Mouse (Mus musculus) megakaryocyte, embryonic 14.5 days (primary cell): ENCODE measurements around the gene Dnajc5. TPM values are rescaled to one million over a fixed set of nuclear protein-coding genes. Genes with fewer than 3 reads are reported as not detected.
"Not testable (repeated sequence)": the region's sequence is repeated elsewhere in the genome, so short reads cannot be mapped to it uniquely, and the experiment has no call there.

ENCODE experiments used
- H3K27me3 ChIP-seq: replicated peaks from 2 replicates; pipeline ENCODE3; 2012; ENCODE audit warnings: inconsistent platforms
- H3K36me3 ChIP-seq: replicated peaks from 2 replicates; pipeline ENCODE3; 2012; ENCODE audit warnings: low read length, inconsistent platforms, mixed read lengths
- H3K4me1 ChIP-seq: 2 replicates; pipeline ENCODE4 v1.6.1; 2012; ENCODE audit warnings: inconsistent platforms
- H3K4me3 ChIP-seq: replicated peaks from 2 replicates; pipeline ENCODE3; 2012; ENCODE audit warnings: moderate library complexity, mild to moderate bottlenecking, inconsistent platforms
- H3K9me3 ChIP-seq: 2 replicates; pipeline ENCODE4 v1.6.1; 2012; ENCODE audit warnings: inconsistent platforms
- FLI1 ChIP-seq: IDR thresholded peaks from 2 replicates; pipeline ENCODE4 v1.6.1; 2012; ENCODE audit warnings: low read length, inconsistent platforms, mixed read lengths
- GATA1 ChIP-seq: IDR thresholded peaks from 3 replicates; pipeline ENCODE4 v1.6.1; 2012; ENCODE audit warnings: mixed read lengths, low read length, inconsistent platforms, borderline replicate concordance
- polyA plus RNA-seq: library from polyadenylated mRNA; stranded (reverse); fragments of >175 nt; gene quantifications from 2 replicates; pipeline ENCODE4 v1.2.3, GENCODE M21; 2012; ENCODE audit warnings: low replicate concordance; ENCODE audit not compliant: insufficient read depth

Gene Dnajc5
- polyA plus RNA-seq, 1 experiment: 10.4 TPM

GRCm38 (mm10) chr2:181491432-181492205 lies 28.7 kb upstream of the Dnajc5 start:
- Histone ChIP-seq H3K4me3 (peak overlapping the region; percentile 81), H3K4me1 (peaks cover 64% of the 10 kb centered on the region), H3K36me3 (no peaks in the 10 kb centered on the region), H3K9me3 (no peaks in the 10 kb centered on the region), H3K27me3 (peaks cover 27% of the 10 kb centered on the region)
- TF ChIP-seq FLI1 (no peak), GATA1 (no peak)

GRCm38 (mm10) chr2:181492206-181492605 lies 28.1 kb upstream of the Dnajc5 start:
- Histone ChIP-seq H3K27me3 (peaks cover 24% of the 10 kb centered on the region), H3K36me3 (no peaks in the 10 kb centered on the region), H3K4me3 (no peak overlapping the region), H3K4me1 (peaks cover 59% of the 10 kb centered on the region), H3K9me3 (no peaks in the 10 kb centered on the region)
- TF ChIP-seq FLI1: no peak
- no peak for TF ChIP-seq GATA1

GRCm38 (mm10) chr2:181493156-181493927 lies 26.9 kb upstream of the Dnajc5 start, which contains the start of gene Abhd16b:
Abhd16b (plus strand) TSS chr2:181493206.
- Histone ChIP-seq H3K27me3 (peaks cover 21% of the 10 kb centered on the region), H3K9me3 (no peaks in the 10 kb centered on the region), H3K4me3 (no peak within 1 kb of the TSS), H3K4me1 (peaks cover 59% of the 10 kb centered on the region), H3K36me3 (no peaks in the 10 kb centered on the region)
- no peak for TF ChIP-seq FLI1
- no peak for TF ChIP-seq GATA1

- Histone ChIP-seq H3K4me3 (no peak overlapping the region), H3K4me1 (peaks cover 68% of the 10 kb centered on the region), H3K9me3 (no peaks in the 10 kb centered on the region), H3K36me3 (peaks cover 4% of the 10 kb centered on the region), H3K27me3 (peaks cover 19% of the 10 kb centered on the region)
- TF ChIP-seq GATA1 (no peak), FLI1 (no peak)
Measured at GRCm38 (mm10) chr2:181494266-181494945, 25.9 kb upstream of the Dnajc5 start.

GRCm38 (mm10) chr2:181495845-181496244 lies 24.4 kb upstream of the Dnajc5 start:
- H3K9me3 ChIP-seq: not testable (repeated sequence)
- H3K27me3 ChIP-seq: peaks cover 17% of the 10 kb centered on the region
- H3K4me3 ChIP-seq: peak overlapping the region; percentile 93
- H3K36me3 ChIP-seq: peaks cover 18% of the 10 kb centered on the region
- H3K4me1 ChIP-seq: peaks cover 69% of the 10 kb centered on the region

- TF ChIP-seq FLI1 (no peak), GATA1 (no peak)
- Histone ChIP-seq H3K4me3 (peak overlapping the region; percentile 93), H3K4me1 (peaks cover 64% of the 10 kb centered on the region), H3K9me3 (no peaks in the 10 kb centered on the region), H3K27me3 (peaks cover 17% of the 10 kb centered on the region), H3K36me3 (peaks cover 23% of the 10 kb centered on the region)
Measured at GRCm38 (mm10) chr2:181496281-181496680, 24.0 kb upstream of the Dnajc5 start.

- TF ChIP-seq GATA1 (no peak), FLI1 (peak; percentile 63; the same call in 1 of the 2 replicates)
- peaks cover 15% of the 10 kb centered on the region for H3K27me3 ChIP-seq
- H3K4me1 ChIP-seq: peaks cover 57% of the 10 kb centered on the region
- H3K4me3 ChIP-seq: peak within 1 kb of the TSS; percentile 93
- no peaks in the 10 kb centered on the region for H3K9me3 ChIP-seq
- H3K36me3 ChIP-seq: peaks cover 30% of the 10 kb centered on the region
Measured at GRCm38 (mm10) chr2:181496831-181497547, 23.3 kb upstream of the Dnajc5 start, which contains the start of gene Tpd52l2. Tpd52l2 (plus strand) TSS chr2:181497142.

GRCm38 (mm10) chr2:181497548-181497875 lies 22.8 kb upstream of the Dnajc5 start:
- H3K4me1 ChIP-seq: peaks cover 52% of the 10 kb centered on the region
- peaks cover 15% of the 10 kb centered on the region for H3K27me3 ChIP-seq
- peaks cover 35% of the 10 kb centered on the region for H3K36me3 ChIP-seq
- H3K9me3 ChIP-seq: no peaks in the 10 kb centered on the region
- peak overlapping the region; percentile 93 for H3K4me3 ChIP-seq
- no peak for TF ChIP-seq FLI1
- no peak for TF ChIP-seq GATA1

- peak overlapping the region; percentile 56 for H3K4me3 ChIP-seq
- no peak for TF ChIP-seq GATA1
- no peak for TF ChIP-seq FLI1
Measured at GRCm38 (mm10) chr2:181498644-181499043, 21.6 kb upstream of the Dnajc5 start.

More at GRCm38 (mm10) chr2:181498644-181499043, 21.6 kb upstream of the Dnajc5 start:
- Histone ChIP-seq H3K36me3 (peaks cover 46% of the 10 kb centered on the region), H3K9me3 (no peaks in the 10 kb centered on the region), H3K27me3 (peaks cover 7% of the 10 kb centered on the region), H3K4me1 (peaks cover 44% of the 10 kb centered on the region)
